Mouse (Mus musculus) lung, embryonic 14.5 days (tissue): ENCODE measurements at regions not wholly inside any gene's neighbourhood (a gene's known extent, or its start where the extent isn't known, plus 50 kb on each side); places are given as distances from the start of the nearest gene placed in this dataset.

Experiments
- ATAC-seq: fragments of 200-750 bp; cut with Nextera tagmentation; 2 replicates; pipeline ENCODE4 v1.8.0; 2017; ENCODE audit warnings: mild to moderate bottlenecking, moderate TSS enrichment, moderate library complexity; ENCODE audit not compliant: insufficient read depth
- DNase-seq: peaks from one replicate; pipeline ENCODE4 v3.0.0-alpha.2; 2015
- H3K27ac ChIP-seq: fragments of 300-500 bp; sonication (generic); 2 replicates; pipeline ENCODE4 v1.5.1; 2014; ENCODE audit warnings: low read depth, mild to moderate bottlenecking, moderate library complexity
- H3K27me3 ChIP-seq: fragments of 300-500 bp; sonication (generic); 2 replicates; pipeline ENCODE4 v1.6.1; 2014; ENCODE audit warnings: low read length, control low read depth; ENCODE audit not compliant: insufficient read depth
- H3K36me3 ChIP-seq: fragments of 300-500 bp; sonication (generic); 2 replicates; pipeline ENCODE4 v1.6.1; 2014; ENCODE audit warnings: control low read depth; ENCODE audit not compliant: insufficient read depth
- H3K4me1 ChIP-seq: fragments of 300-500 bp; sonication (generic); 2 replicates; pipeline ENCODE4 v1.6.1; 2014; ENCODE audit warnings: antibody characterized with exemption, control low read depth; ENCODE audit not compliant: insufficient read depth
- H3K4me2 ChIP-seq: fragments of 300-500 bp; sonication (generic); 2 replicates; pipeline ENCODE4 v1.6.1; 2014; ENCODE audit warnings: mild to moderate bottlenecking
- H3K4me3 ChIP-seq: fragments of 300-500 bp; sonication (generic); 2 replicates; pipeline ENCODE4 v1.5.1; 2014; ENCODE audit warnings: low read depth, low read length
- H3K9ac ChIP-seq: fragments of 300-500 bp; sonication (generic); 2 replicates; pipeline ENCODE4 v1.6.1; 2014
- H3K9me3 ChIP-seq: fragments of 300-500 bp; sonication (generic); 2 replicates; pipeline ENCODE4 v1.6.1; 2016; ENCODE audit warnings: low read depth, low read length, control low read depth
- CTCF ChIP-seq: IDR thresholded peaks from 2 replicates; pipeline ENCODE4 v1.5.1; 2016; ENCODE audit warnings: antibody characterized with exemption, low read depth
- WGBS: fragments of 180-500 bp; shearing (Covaris S2); extraction: QIAGEN DNeasy Blood & Tissue Kit; methylation state at CpG from one replicate; pipeline ENCODE4 v1.1.7; 2014; 5-methylcytosine and 5-hydroxymethylcytosine counted together

DNA sequence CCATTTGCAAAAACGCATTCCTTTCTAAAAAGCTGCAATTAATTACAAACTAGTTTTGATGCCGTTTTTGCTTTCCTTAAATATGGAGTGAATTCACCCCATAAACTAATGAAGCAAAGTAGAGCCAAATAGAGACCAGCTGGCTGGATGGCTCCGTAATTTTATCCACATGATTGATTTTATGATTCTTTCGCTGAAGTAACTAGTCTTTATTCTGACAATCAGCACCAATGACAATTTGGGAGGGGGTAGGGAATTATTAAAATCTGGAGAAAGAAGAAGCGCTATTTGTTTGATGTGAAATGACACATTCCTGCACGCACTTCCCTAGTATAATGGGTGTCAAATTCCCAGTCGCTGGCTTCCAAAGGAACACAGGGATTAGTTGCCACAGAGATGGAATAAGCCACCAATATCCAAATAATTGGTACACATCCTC lies 113.0 kb upstream of the BC052040 start:
- no peak overlapping the region for H3K27ac ChIP-seq
- 49% methylated on average over 7 of the region's 7 CpGs for WGBS
- TF ChIP-seq CTCF = no peak
- no peaks in the 10 kb centered on the region for H3K36me3 ChIP-seq
- peaks cover 4% of the 10 kb centered on the region for H3K4me1 ChIP-seq
- DNase-seq (no peak), ATAC-seq (no peak)
- H3K4me3 ChIP-seq = no peak overlapping the region
- peak overlapping the region; percentile 20; the same call in 1 of the 2 replicates for H3K4me2 ChIP-seq
- no peaks in the 10 kb centered on the region for H3K9me3 ChIP-seq
- H3K9ac ChIP-seq = no peak overlapping the region
- H3K27me3 ChIP-seq = no peaks in the 10 kb centered on the region

DNA sequence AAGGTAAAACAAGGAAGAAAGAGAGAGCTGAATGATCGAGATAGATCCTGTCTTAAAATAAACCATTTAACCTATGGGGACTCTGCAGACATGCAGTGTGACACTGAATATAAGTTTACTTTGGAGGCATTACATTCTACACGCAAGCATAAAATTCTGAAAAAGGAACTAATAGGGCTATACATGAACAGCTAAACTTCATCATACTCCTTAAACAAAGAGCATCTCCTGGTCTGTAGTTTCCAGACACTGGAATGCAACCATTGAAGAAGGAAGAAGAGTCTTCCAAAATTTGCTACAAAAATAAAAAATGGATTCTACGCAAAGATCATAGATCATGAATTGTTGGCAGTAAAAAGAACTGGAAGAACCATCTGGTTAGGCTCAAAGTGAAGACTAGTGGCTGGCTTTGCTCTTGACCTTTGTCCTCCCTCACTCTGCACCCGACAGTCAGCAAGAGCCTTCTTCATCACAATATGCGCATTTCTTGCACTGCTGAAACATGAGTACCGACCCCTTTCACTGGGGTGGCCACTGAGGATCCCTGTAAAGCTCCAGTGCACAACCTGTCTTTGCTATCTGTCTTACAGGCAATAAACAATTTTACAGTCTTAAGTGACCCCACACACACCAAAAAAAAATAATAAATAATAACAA lies 112.2 kb upstream of the BC052040 start:
- Histone ChIP-seq H3K4me3 (no peak overlapping the region), H3K4me1 (peaks cover 4% of the 10 kb centered on the region), H3K4me2 (no peak overlapping the region), H3K36me3 (no peaks in the 10 kb centered on the region), H3K27ac (no peak overlapping the region), H3K27me3 (no peaks in the 10 kb centered on the region), H3K9me3 (no peaks in the 10 kb centered on the region), H3K9ac (no peak overlapping the region)
- WGBS = 59% methylated on average over 6 of the region's 6 CpGs
- TF ChIP-seq CTCF = no peak
- DNase-seq (peak; percentile 21), ATAC-seq (no peak)

DNA sequence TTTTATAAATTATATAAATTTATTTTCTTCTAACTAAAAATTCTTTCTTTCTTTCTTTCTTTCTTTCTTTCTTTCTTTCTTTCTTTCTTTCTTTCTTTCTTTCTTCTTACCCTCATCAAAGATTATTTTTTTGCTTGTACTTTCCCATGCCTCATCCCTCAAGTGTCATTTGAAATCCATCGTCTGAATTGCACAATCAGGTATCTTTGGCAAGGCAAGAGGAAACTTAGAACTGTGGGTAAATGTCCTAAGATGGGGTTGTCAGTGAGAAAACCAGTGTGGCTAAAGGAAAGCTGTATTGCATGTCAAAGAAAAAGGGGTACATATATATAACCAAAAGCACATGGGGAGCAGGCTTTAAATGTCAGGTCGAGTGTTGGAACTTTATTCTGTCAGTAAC lies 109.1 kb upstream of the BC052040 start:
- no peak overlapping the region for H3K4me3 ChIP-seq
- H3K9ac ChIP-seq = no peak overlapping the region
- no peak for DNase-seq
- no peak overlapping the region for H3K27ac ChIP-seq
- WGBS = 52% methylated on average over 2 of the region's 2 CpGs
- ATAC-seq = no peak
- no peaks in the 10 kb centered on the region for H3K36me3 ChIP-seq
- H3K9me3 ChIP-seq = no peaks in the 10 kb centered on the region
- H3K4me1 ChIP-seq = peaks cover 4% of the 10 kb centered on the region
- no peaks in the 10 kb centered on the region for H3K27me3 ChIP-seq
- no peak for TF ChIP-seq CTCF
- no peak overlapping the region for H3K4me2 ChIP-seq

DNA sequence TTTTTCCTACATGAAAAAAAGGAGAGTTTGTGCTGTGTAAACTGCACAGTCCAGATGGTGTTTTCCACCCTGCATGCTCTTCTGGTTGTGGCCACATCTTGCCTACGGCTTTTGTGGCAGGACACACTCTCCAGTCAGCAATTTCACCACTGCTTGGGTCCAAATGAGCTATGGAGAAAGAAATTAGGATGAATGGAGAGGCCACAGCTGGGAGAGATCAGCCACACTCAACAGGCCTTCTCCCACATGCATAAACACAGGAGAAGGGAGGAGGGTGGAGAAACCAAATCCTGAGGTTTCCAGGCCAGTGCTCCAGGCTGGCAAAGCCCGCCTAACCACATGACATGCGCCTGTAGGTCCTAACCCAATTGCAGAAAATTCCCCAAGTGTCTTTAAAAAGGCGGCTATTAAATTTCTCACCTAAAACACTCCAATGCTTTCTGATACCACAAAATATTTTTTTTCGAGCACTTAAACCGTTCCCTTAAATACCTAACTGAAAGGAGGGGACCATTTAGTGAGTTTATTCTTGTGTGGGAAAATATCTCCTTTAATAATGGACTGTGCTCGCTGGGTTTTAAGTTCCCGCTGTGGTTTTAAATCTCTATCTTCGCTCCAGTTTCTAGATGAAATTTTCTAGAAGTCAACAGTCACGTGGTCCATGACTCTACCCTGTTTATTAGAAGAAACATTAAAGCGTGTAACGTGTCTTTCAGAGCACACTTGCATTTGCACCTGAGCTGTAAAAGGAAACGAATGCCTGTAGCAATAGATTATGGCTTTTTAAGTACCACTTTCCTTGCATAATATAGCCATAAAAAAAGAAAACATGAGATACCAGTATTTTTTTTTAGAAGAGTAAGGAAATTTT lies 97.9 kb upstream of the BC052040 start:
- H3K4me2 ChIP-seq = peak overlapping the region; percentile 43
- 33% methylated on average over 13 of the region's 13 CpGs for WGBS

DNA sequence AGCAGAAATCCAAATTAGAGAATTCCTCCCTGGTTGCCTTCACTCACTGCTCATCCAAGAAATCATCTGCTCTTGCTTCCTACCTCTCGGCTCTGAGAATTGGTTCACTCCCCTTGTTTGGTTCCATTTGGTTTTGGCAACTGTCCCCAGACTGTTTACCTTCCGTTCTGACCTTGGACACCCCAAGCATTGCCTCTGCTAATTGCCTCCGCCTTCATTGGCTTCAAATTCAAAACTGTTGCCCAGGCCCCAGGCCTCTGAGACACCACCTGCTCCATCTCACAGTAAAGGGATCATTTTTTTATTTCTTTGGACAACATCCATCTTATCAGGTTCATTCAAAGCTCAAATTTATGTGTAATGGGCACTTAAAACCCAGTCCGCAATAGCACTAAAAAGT lies 93.1 kb upstream of the BC052040 start:
- Histone ChIP-seq H3K36me3 (no peaks in the 10 kb centered on the region), H3K9me3 (no peaks in the 10 kb centered on the region), H3K4me3 (no peak overlapping the region), H3K27ac (no peak overlapping the region), H3K9ac (no peak overlapping the region), H3K4me1 (0 out of 2 replicates have a peak, but pooled peaks cover 4% of the 10 kb centered on the region), H3K27me3 (no peaks in the 10 kb centered on the region), H3K4me2 (no peak overlapping the region)
- ATAC-seq (no peak), DNase-seq (peak; percentile 32)
- 55% methylated on average over 4 of the region's 4 CpGs for WGBS
- no peak for TF ChIP-seq CTCF

More for the DNA sequence above, 97.9 kb upstream of the BC052040 start:
- 0 out of 2 replicates have a peak, but pooled peaks cover 4% of the 10 kb centered on the region for H3K4me1 ChIP-seq
- H3K27ac ChIP-seq = peak overlapping the region; percentile 85
- H3K9me3 ChIP-seq = no peaks in the 10 kb centered on the region
- no peaks in the 10 kb centered on the region for H3K36me3 ChIP-seq
- ATAC-seq (peak; percentile 99), DNase-seq (peak; percentile 95)
- no peak overlapping the region for H3K9ac ChIP-seq
- 0 out of 2 replicates have a peak, but pooled peaks have one; percentile 7 for TF ChIP-seq CTCF
- no peaks in the 10 kb centered on the region for H3K27me3 ChIP-seq
- H3K4me3 ChIP-seq = no peak overlapping the region

DNA sequence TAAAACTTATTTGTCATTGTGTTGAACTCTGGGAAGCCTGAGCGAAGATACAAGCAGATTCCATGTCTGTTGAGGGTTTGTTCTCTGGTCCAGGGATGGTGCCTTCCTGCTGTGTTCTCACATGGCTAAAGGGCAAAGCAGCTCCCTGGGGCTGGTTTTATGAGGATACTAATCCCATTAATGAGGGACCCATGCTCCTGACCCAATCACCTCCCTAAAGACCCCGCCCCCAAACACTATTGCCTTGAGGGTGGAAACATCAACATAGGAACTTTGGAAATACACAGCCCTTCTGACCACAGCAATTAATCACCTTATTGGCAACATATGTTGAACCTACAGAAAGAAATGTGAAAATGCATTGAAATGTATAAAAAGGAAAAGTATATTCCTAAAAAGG lies 88.5 kb upstream of the BC052040 start:
- 85% methylated on average over 2 of the region's 2 CpGs for WGBS
- H3K27ac ChIP-seq = no peak overlapping the region
- H3K4me3 ChIP-seq = no peak overlapping the region
- no peak for TF ChIP-seq CTCF
- no peaks in the 10 kb centered on the region for H3K36me3 ChIP-seq
- H3K4me1 ChIP-seq = no peaks in the 10 kb centered on the region
- no peaks in the 10 kb centered on the region for H3K27me3 ChIP-seq
- DNase-seq (no peak), ATAC-seq (no peak)
- H3K4me2 ChIP-seq = no peak overlapping the region
- H3K9ac ChIP-seq = no peak overlapping the region
- H3K9me3 ChIP-seq = no peaks in the 10 kb centered on the region

DNA sequence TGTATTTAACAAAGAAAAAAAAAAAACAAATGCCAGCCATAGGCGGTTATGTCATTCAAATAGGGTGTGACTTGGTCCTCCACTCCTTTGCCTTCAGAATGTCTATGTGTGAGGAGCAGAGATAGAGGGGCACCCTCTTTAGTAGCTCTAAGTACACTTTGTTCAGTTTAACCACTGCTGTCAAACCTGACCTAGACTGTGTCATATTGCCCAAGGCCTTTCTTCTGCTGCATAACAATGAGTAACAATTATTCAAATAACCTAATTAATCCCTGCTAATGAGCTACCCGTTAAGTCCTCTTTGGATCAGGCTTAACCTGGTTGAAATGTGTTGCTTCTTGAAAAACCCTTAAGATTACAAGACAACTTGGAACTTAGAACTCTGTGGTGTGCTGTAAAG lies 81.6 kb upstream of the BC052040 start:
- no peak overlapping the region for H3K27ac ChIP-seq
- no peaks in the 10 kb centered on the region for H3K36me3 ChIP-seq
- WGBS = 85% methylated on average over 2 of the region's 2 CpGs
- H3K27me3 ChIP-seq = no peaks in the 10 kb centered on the region
- H3K9me3 ChIP-seq = no peaks in the 10 kb centered on the region
- no peak overlapping the region for H3K9ac ChIP-seq
- no peaks in the 10 kb centered on the region for H3K4me1 ChIP-seq
- no peak for TF ChIP-seq CTCF
- no peak overlapping the region for H3K4me2 ChIP-seq
- DNase-seq = no peak
- ATAC-seq = no peak
- no peak overlapping the region for H3K4me3 ChIP-seq
